Mouse (Mus musculus): ENCODE measurements at regions not wholly inside any gene's neighbourhood (a gene's known extent, or its start where the extent isn't known, plus 50 kb on each side); places are given as distances from the start of the nearest gene placed in this dataset.
A peak's percentile ranks its signal among the peaks of the same experiment; 100 is the strongest.

DNA sequence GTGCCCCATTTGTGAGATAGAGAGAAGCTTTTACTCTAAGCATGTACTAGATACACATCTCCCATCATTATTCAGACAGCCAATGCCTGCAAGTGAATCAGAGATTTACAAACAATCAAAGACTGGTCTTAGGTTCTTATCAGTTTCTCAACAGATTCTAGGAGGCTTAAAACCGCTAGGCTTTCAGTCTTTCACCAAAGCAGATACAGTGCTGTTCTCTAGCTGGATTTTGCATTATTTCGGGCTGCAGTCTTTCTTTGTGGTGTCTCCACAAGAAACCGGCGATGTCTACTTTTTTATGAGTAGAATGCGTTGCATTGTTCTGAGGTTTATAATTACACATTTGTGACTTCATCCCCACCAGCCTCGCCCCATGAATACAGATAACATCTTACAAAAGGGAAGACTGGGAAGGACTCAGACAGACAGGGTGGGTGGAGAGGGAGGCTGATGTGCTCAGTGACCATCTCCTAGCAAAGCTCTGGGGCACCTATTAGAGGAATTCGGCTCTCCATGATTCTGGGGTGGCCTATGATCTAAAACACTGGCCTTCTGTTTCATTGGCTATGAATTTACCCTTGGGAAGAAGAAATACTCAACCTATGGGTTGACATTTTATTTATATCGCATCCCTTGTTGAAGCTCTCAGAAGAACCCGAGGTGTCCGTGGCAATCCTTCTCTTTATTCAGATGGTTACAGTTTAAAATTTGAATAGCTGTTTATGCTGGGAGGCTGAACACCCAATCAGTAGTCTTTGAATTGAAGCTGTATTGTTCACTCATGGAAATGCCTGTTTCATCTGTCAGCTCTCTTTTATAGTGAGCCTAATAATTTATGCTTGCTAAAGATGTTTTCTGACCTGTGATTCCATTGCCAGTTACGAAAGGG lies 343.8 kb downstream of the Tmem161b start:
- H3K4me2 ChIP-seq (replicated peaks), result 0 out of 2 replicates have a peak overlapping the region, but pooled peaks have one; percentile 25
- no peak overlapping the region for H3K4me3 ChIP-seq
- no peaks in the 10 kb centered on the region for H3K36me3 ChIP-seq
- ATAC-seq (ENCODE audit: low FRiP score), result peak; percentile 92
- peaks cover 14% of the 10 kb centered on the region for H3K4me1 ChIP-seq
- H3K27ac ChIP-seq, result peak overlapping the region; percentile 87
- no peak overlapping the region for H3K9ac ChIP-seq
- no peaks in the 10 kb centered on the region for H3K27me3 ChIP-seq
- 45% methylated on average over 11 of the region's 11 CpGs for WGBS
- no peaks in the 10 kb centered on the region for H3K9me3 ChIP-seq (replicated peaks)

DNA sequence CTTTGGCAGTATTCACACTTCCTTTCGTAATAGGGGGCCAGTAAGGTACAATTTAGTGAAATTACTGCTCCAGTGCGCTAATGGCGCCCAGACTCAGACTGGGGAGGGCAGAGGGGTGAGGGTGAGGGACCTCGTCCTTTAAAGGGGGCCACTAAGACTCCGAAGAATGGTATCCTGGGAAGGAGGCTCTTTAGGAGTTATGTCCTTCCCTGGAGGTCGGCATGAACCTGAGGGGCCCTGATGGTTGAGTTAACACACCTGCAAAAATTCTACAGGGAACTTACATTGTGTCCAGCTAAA lies 344.4 kb downstream of the Tmem161b start:
- 46% methylated on average over 6 of the region's 6 CpGs for WGBS
- Histone ChIP-seq H3K4me1 (peaks cover 14% of the 10 kb centered on the region), H3K27me3 (no peaks in the 10 kb centered on the region), H3K9me3 (replicated peaks) (no peaks in the 10 kb centered on the region), H3K4me2 (replicated peaks) (0 out of 2 replicates have a peak overlapping the region, but pooled peaks have one; percentile 25), H3K27ac (peak overlapping the region; percentile 87), H3K4me3 (no peak overlapping the region), H3K36me3 (no peaks in the 10 kb centered on the region), H3K9ac (no peak overlapping the region)
- peak; percentile 57 for ATAC-seq (ENCODE audit: low FRiP score)

DNA sequence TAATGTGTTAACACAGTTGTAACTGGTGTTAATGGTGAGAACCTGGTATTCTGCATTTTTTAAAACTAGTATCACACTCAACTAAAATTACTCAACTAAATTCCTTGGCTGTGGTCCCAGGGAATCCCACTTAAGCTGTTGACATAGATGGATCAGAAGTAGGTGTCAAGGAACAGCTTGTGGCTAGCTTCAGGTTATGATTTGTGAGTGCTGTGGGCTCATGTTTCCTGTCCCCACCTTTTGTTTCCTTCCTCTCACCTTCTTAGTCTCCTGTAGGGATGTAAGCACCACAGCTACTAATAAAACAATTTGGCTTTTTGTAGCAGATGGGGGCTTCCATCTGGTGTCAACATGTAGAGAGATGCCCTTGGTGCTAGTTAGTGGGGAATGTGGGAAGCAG lies 347.3 kb downstream of the Tmem161b start:
- no peaks in the 10 kb centered on the region for H3K9me3 ChIP-seq (replicated peaks)
- no peak overlapping the region for H3K4me2 ChIP-seq (replicated peaks)
- H3K27me3 ChIP-seq, result no peaks in the 10 kb centered on the region
- peaks cover 14% of the 10 kb centered on the region for H3K4me1 ChIP-seq
- no peak for ATAC-seq (ENCODE audit: low FRiP score)
- peak overlapping the region; percentile 56 for H3K27ac ChIP-seq
- H3K9ac ChIP-seq, result no peak overlapping the region
- no peaks in the 10 kb centered on the region for H3K36me3 ChIP-seq
- no peak overlapping the region for H3K4me3 ChIP-seq

DNA sequence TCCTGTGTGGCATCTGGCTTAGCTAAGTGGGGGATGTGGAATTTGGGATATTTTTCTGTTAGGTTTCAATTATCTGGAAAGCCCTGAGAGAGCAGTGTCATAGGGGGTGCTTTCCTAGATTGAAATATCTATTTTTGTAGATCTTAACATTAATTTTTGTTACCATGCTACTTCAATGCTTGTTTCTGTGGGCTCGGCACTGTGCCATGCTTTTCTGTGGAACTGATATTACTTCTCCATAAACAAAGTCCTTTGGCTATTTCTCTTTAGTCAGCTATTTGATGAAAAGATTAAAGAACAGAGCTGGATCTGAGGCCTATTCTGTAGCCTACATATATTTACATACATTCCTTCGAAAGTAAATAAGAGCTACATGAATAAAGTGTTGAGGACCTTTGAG lies 348.1 kb downstream of the Tmem161b start:
- ATAC-seq (ENCODE audit: low FRiP score), result no peak
- no peaks in the 10 kb centered on the region for H3K9me3 ChIP-seq (replicated peaks)
- no peak overlapping the region for H3K9ac ChIP-seq
- no peak overlapping the region for H3K4me2 ChIP-seq (replicated peaks)
- H3K4me1 ChIP-seq, result peaks cover 14% of the 10 kb centered on the region
- H3K27ac ChIP-seq, result peak overlapping the region; percentile 83
- H3K4me3 ChIP-seq, result no peak overlapping the region
- no peaks in the 10 kb centered on the region for H3K27me3 ChIP-seq
- no peaks in the 10 kb centered on the region for H3K36me3 ChIP-seq
- 58% methylated on average over 2 of the region's 2 CpGs for WGBS

DNA sequence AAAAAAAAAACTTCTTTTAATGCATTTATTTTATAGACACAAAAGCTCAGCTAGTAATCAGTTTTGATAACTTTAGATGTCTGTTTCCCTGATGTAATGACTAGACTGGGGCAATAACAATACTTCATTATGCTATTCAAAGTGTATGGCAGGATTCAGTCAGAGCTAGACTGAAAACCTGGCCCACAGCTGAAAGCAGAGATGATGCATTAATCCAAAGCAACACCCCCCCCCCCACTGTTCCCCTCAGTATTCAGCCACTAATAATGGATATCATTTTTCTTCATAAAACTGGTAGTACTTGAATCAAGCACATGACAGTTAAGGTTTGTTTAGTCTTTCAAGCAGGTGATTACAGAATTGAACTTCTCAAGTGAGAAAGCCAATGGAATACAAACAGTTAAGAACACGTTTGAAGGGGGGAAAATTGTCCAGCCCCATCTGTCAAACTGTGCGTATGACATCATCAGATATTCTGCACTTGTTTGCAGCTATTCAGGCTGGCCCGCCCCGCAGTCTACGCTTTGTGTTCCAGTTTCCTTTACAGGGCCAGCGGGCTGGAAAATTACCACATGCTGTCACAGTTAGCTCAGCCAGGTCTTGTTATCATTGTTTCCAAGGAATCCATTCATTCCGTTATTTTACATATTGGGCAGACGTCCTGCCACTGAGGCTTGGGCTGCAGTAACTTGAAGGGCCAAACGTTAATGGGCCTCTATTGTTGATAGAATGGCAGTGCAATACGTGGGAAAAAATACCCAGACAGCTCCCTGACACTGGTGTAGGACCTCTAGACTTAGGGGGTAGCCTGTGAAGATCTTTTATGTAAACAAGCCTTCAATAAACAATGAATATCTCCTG lies 349.1 kb downstream of the Tmem161b start:
- H3K9me3 ChIP-seq (replicated peaks), result no peaks in the 10 kb centered on the region
- 12% methylated on average over 10 of the region's 10 CpGs for WGBS
- H3K4me2 ChIP-seq (replicated peaks), result no peak overlapping the region; the same call in 1 of the 2 replicates
- H3K4me3 ChIP-seq, result no peak overlapping the region
- no peak overlapping the region for H3K9ac ChIP-seq
- no peaks in the 10 kb centered on the region for H3K27me3 ChIP-seq
- H3K27ac ChIP-seq, result peak overlapping the region; percentile 83
- no peaks in the 10 kb centered on the region for H3K36me3 ChIP-seq
- ATAC-seq (ENCODE audit: low FRiP score), result peak; percentile 97
- H3K4me1 ChIP-seq, result peaks cover 12% of the 10 kb centered on the region

DNA sequence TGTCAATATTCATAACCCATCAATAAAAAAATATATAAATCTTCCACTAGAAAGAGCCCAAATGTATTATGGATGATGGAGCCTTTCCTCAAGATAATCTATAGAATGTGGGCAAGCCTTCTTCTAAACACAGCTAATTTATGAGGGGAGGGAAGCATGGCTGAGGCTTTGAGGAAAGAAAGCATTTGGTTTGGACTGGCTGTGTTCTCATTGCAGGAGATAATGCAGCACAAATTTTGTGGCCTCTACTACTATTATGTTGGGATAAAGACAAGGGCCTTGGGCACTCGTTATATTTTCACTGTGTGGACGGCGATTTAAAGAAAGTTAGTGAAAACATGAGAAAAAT lies 349.7 kb downstream of the Tmem161b start:
- Histone ChIP-seq H3K4me1 (peaks cover 9% of the 10 kb centered on the region; the same call in 1 of the 2 replicates), H3K9ac (no peak overlapping the region), H3K4me2 (replicated peaks) (no peak overlapping the region), H3K27ac (peak overlapping the region; percentile 83), H3K27me3 (no peaks in the 10 kb centered on the region), H3K36me3 (no peaks in the 10 kb centered on the region), H3K9me3 (replicated peaks) (no peaks in the 10 kb centered on the region), H3K4me3 (no peak overlapping the region)
- peak; percentile 61 for ATAC-seq (ENCODE audit: low FRiP score)
- 39% methylated on average over 3 of the region's 3 CpGs for WGBS

DNA sequence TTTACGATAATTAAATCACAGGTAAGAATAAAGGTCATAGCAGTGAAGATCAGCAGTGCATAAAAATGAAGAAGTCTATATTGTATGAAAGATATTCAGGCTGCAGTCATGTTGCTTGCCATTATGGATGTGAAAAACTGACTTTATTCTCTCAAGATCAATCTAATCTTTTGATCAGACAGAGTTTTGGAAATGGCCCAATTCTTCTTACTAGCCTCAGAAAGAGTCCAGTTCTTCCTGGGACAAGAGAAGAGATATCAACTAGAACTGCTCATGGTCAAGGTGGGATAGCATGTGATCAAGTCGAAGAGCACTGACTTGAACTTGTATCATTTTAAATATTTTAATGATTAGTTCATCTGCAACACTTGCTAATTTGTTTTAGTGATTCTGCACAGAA lies 350.1 kb downstream of the Tmem161b start:
- Histone ChIP-seq H3K4me2 (replicated peaks) (no peak overlapping the region), H3K9ac (no peak overlapping the region), H3K36me3 (no peaks in the 10 kb centered on the region), H3K9me3 (replicated peaks) (no peaks in the 10 kb centered on the region), H3K27me3 (no peaks in the 10 kb centered on the region), H3K27ac (peak overlapping the region; percentile 83), H3K4me3 (no peak overlapping the region), H3K4me1 (peaks cover 9% of the 10 kb centered on the region; the same call in 1 of the 2 replicates)
- no peak for ATAC-seq (ENCODE audit: low FRiP score)
- 76% methylated on average over 2 of the region's 2 CpGs for WGBS

DNA sequence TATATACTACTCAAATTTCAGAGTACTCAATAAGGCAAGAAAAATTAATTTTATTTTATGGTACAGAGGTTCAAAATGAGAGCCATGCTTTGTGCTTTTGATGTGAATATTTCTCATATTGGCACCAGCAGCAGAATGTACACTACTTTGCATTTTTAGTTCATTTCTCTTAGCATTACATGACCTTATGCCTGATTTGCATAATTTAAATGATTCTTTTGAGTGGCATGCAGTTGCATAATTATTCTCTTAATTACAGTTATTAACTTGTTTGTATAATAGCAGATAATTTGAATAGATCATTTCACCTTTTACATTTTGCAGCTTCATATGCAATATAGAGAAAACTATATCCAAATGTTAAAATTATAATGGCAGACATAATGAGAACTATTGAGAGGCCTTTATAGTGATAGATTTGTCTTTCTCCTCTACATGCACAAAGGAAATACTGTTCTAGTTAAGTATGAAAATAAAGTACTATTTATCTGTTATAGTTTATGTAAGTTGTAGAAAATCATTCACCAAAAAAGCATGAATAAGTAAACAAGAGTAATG lies 374.6 kb downstream of the Tmem161b start:
- no peak for ATAC-seq (ENCODE audit: low FRiP score)
- Histone ChIP-seq H3K4me3 (no peak overlapping the region), H3K27ac (no peak overlapping the region), H3K36me3 (no peaks in the 10 kb centered on the region), H3K9ac (no peak overlapping the region), H3K27me3 (no peaks in the 10 kb centered on the region), H3K9me3 (replicated peaks) (no peaks in the 10 kb centered on the region), H3K4me2 (replicated peaks) (no peak overlapping the region), H3K4me1 (no peaks in the 10 kb centered on the region)

DNA sequence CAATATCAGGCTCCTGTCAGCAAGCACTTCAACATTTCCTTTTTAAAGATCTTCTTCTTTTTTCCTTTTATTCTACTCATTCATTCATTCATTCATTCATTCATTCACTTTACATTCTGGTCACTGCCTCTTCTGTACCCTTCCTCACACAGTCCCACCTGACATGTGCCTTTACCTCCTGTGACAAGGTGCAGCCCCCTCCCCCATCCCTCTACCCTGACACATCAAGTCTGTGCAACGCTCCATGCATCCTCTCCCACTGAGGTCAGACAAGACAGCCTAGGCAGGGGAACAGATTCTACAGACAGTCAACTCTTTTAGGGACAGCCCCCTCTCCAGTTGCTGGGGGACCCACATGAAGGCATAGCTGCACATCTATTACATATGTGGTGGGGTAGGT lies 380.5 kb downstream of the Tmem161b start:
- ATAC-seq (ENCODE audit: low FRiP score), result no peak
- H3K9ac ChIP-seq, result no peak overlapping the region
- H3K36me3 ChIP-seq, result no peaks in the 10 kb centered on the region
- no peaks in the 10 kb centered on the region for H3K4me1 ChIP-seq
- H3K27me3 ChIP-seq, result no peaks in the 10 kb centered on the region
- H3K9me3 ChIP-seq (replicated peaks), result no peaks in the 10 kb centered on the region
- H3K27ac ChIP-seq, result no peak overlapping the region
- no peak overlapping the region for H3K4me2 ChIP-seq (replicated peaks)
- H3K4me3 ChIP-seq, result no peak overlapping the region
- 80% methylated on average over 1 of the region's 1 CpGs for WGBS

DNA sequence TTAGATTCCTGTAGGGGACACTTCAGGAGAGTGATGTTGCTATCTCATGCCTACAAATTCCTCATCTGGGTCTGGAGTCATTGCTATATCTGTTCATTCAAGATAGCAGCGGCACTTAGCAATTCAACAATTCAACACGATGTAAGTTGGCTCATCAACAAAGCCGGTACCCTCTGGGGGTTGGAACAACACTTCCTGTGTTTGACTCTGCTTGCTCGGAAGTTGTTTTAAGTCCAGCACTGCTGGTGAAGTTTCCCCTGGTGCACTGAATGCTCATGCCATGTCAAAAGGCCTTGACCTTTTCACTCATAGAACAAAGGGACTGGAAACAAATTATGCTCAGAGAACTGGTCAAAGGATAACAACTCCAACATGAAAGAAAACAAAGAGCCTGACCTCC lies 390.4 kb downstream of the Tmem161b start:
- ATAC-seq (ENCODE audit: low FRiP score), result no peak

DNA sequence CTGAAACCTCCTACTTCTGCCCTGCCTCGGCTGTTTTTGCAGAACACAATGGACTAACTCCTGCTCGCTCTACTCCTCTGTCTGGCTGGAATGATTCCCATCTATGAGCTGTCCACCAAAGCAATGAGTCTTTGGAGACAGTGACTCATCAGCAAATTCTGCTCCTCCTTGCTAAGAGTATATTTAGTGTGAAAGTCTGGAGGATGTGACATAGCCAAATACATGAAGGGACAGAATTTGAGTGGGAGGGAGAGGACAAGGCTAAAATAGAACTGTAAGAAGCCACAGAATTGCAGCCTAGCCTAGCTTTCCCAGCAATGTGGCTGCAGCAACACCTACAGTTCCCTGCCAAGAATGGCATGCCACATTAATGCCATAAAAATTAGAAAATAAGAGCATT lies 390.9 kb downstream of the Tmem161b start:
- no peaks in the 10 kb centered on the region for H3K9me3 ChIP-seq (replicated peaks)
- no peak overlapping the region for H3K4me2 ChIP-seq (replicated peaks)
- no peak for ATAC-seq (ENCODE audit: low FRiP score)
- H3K27me3 ChIP-seq, result no peaks in the 10 kb centered on the region
- H3K9ac ChIP-seq, result no peak overlapping the region
- H3K4me3 ChIP-seq, result no peak overlapping the region
- no peak overlapping the region for H3K27ac ChIP-seq
- H3K36me3 ChIP-seq, result no peaks in the 10 kb centered on the region
- 4% methylated on average over 2 of the region's 2 CpGs for WGBS
- peaks cover 4% of the 10 kb centered on the region; the same call in 1 of the 2 replicates for H3K4me1 ChIP-seq

More for the DNA sequence above, 390.4 kb downstream of the Tmem161b start:
- H3K27ac ChIP-seq, result no peak overlapping the region
- H3K4me2 ChIP-seq (replicated peaks), result no peak overlapping the region
- H3K36me3 ChIP-seq, result no peaks in the 10 kb centered on the region
- 2% methylated on average over 4 of the region's 4 CpGs for WGBS
- no peak overlapping the region for H3K4me3 ChIP-seq
- H3K9me3 ChIP-seq (replicated peaks), result no peaks in the 10 kb centered on the region
- H3K27me3 ChIP-seq, result no peaks in the 10 kb centered on the region
- no peak overlapping the region for H3K9ac ChIP-seq
- peaks cover 4% of the 10 kb centered on the region; the same call in 1 of the 2 replicates for H3K4me1 ChIP-seq

DNA sequence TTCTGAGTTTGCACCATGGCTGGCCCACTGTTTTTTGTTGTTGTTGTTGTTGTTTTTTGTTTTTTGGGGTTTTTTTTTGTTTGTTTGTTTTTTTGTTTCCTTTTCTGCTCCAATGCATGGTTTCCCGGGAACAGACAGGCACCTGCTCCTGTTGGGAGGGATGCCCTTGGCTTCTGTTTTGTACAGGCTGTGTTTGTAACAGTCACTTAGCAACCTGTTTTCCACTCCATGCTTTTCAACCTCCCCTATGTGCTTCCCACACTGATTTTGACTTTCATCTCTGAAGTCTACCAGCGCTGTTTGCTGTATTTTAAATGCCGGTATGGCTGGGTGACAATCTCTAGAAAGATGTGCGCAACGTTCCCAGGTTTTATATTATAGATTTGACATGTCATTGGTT lies 402.6 kb downstream of the Tmem161b start:
- H3K36me3 ChIP-seq, result no peaks in the 10 kb centered on the region
- H3K27ac ChIP-seq, result no peak overlapping the region
- no peak overlapping the region for H3K9ac ChIP-seq
- no peak for ATAC-seq (ENCODE audit: low FRiP score)
- whole genome bisulfite sequencing, result 63% methylated on average over 5 of the region's 5 CpGs
- no peaks in the 10 kb centered on the region for H3K27me3 ChIP-seq
- H3K4me2 ChIP-seq (replicated peaks), result no peak overlapping the region
- peaks cover 3% of the 10 kb centered on the region; the same call in 1 of the 2 replicates for H3K4me1 ChIP-seq
- no peak overlapping the region for H3K4me3 ChIP-seq
- H3K9me3 ChIP-seq (replicated peaks), result no peaks in the 10 kb centered on the region

Data from hindbrain, embryonic 12.5 days (tissue).